Mouse (Mus musculus) hindbrain, embryonic 13.5 days (tissue): ENCODE data around the gene 9530068E07Rik. TPM values are rescaled to one million over a fixed set of nuclear protein-coding genes. Genes with fewer than 3 reads are reported as not detected.

Source experiments
- ATAC-seq: fragments of 200-750 bp; cut with Nextera tagmentation; 2 replicates; pipeline ENCODE4 v1.8.0; 2017; ENCODE audit warnings: moderate TSS enrichment; ENCODE audit not compliant: low FRiP score
- H3K27ac ChIP-seq: fragments of 300-500 bp; sonication (generic); 2 replicates; pipeline ENCODE4 v1.5.1; 2015; ENCODE audit warnings: inconsistent platforms, mild to moderate bottlenecking, moderate library complexity
- H3K27me3 ChIP-seq: fragments of 300-500 bp; sonication (generic); 2 replicates; pipeline ENCODE4 v1.6.1; 2015; ENCODE audit warnings: mild to moderate bottlenecking, inconsistent platforms
- H3K36me3 ChIP-seq: fragments of 300-500 bp; sonication (generic); 2 replicates; pipeline ENCODE4 v1.6.1; 2015; ENCODE audit warnings: mild to moderate bottlenecking, inconsistent platforms
- H3K4me1 ChIP-seq: fragments of 300-500 bp; sonication (generic); replicated peaks from 2 replicates; pipeline ENCODE4 v1.6.1; 2015; ENCODE audit warnings: inconsistent platforms
- H3K4me2 ChIP-seq: fragments of 300-500 bp; sonication (generic); 2 replicates; pipeline ENCODE4 v1.6.1; 2015; ENCODE audit warnings: inconsistent platforms, mild to moderate bottlenecking, moderate library complexity
- H3K4me3 ChIP-seq: fragments of 300-500 bp; sonication (generic); 2 replicates; pipeline ENCODE4 v1.5.1; 2015; ENCODE audit warnings: mild to moderate bottlenecking, inconsistent platforms
- H3K9ac ChIP-seq: fragments of 300-500 bp; sonication (generic); 2 replicates; pipeline ENCODE4 v1.6.1; 2015; ENCODE audit warnings: mild to moderate bottlenecking, inconsistent platforms
- H3K9me3 ChIP-seq: fragments of 300-500 bp; sonication (generic); 2 replicates; pipeline ENCODE4 v1.6.1; 2016; ENCODE audit warnings: inconsistent platforms
- WGBS: fragments of 180-500 bp; shearing (Covaris S2); methylation state at CpG from one replicate; pipeline ENCODE4 v1.1.7; 2015; 5-methylcytosine and 5-hydroxymethylcytosine counted together
- polyA plus RNA-seq: library from polyadenylated mRNA; unstranded; fragments of >200 nt; fragmentation: Nextera tagmentation; extraction: Ambion mirVana; gene quantifications from 2 replicates; pipeline ENCODE4 v1.2.1, GENCODE M21; 2015

9530068E07Rik gene
- polyA plus RNA-seq, 1 experiment from 2014 or later, result 129 TPM

GRCm38 (mm10) chr11:52360471-52361277, 35.6 kb upstream of the 9530068E07Rik start, which contains the start of gene Vdac1:
TSS of gene Vdac1 (plus strand) at chr11:52360860.
- Histone ChIP-seq H3K36me3 (no peaks in the 10 kb centered on the region), H3K4me3 (peak within 1 kb of the TSS; percentile 96), H3K4me2 (peak within 1 kb of the TSS; percentile 98), H3K4me1 (peaks cover 45% of the 10 kb centered on the region), H3K27me3 (no peaks in the 10 kb centered on the region), H3K27ac (peak within 1 kb of the TSS; percentile 96), H3K9me3 (no peaks in the 10 kb centered on the region), H3K9ac (peak within 1 kb of the TSS; percentile 98)
- peak; percentile 95 for ATAC-seq
- WGBS, result under 1% methylated on average over 84 of the region's 84 CpGs

- peak overlapping the region; percentile 98 for H3K9ac ChIP-seq
- peak overlapping the region; percentile 98 for H3K4me2 ChIP-seq
- H3K27ac ChIP-seq, result peak overlapping the region; percentile 96
- peaks cover 45% of the 10 kb centered on the region for H3K4me1 ChIP-seq
- WGBS, result under 1% methylated on average over 47 of the region's 47 CpGs
- ATAC-seq, result peak; percentile 53
- H3K9me3 ChIP-seq, result no peaks in the 10 kb centered on the region
- no peaks in the 10 kb centered on the region for H3K27me3 ChIP-seq
- peak overlapping the region; percentile 96 for H3K4me3 ChIP-seq
- H3K36me3 ChIP-seq, result no peaks in the 10 kb centered on the region
Observed at GRCm38 (mm10) chr11:52361287-52361921, 34.8 kb upstream of the 9530068E07Rik start.

GRCm38 (mm10) chr11:52364376-52364775, 31.9 kb upstream of the 9530068E07Rik start:
- WGBS, result 92% methylated on average over 2 of the region's 2 CpGs

GRCm38 (mm10) chr11:52365143-52365542, 31.1 kb upstream of the 9530068E07Rik start:
- Histone ChIP-seq H3K9me3 (no peaks in the 10 kb centered on the region), H3K4me2 (no peak overlapping the region), H3K4me3 (no peak overlapping the region), H3K27me3 (no peaks in the 10 kb centered on the region), H3K36me3 (no peaks in the 10 kb centered on the region), H3K27ac (no peak overlapping the region), H3K4me1 (peaks cover 52% of the 10 kb centered on the region), H3K9ac (peak overlapping the region; percentile 14; the same call in 1 of the 2 replicates)
- WGBS, result 68% methylated on average over 1 of the region's 1 CpGs
- no peak for ATAC-seq

More at GRCm38 (mm10) chr11:52364376-52364775, 31.9 kb upstream of the 9530068E07Rik start:
- Histone ChIP-seq H3K4me2 (no peak overlapping the region), H3K36me3 (no peaks in the 10 kb centered on the region), H3K4me3 (no peak overlapping the region), H3K27ac (no peak overlapping the region), H3K27me3 (no peaks in the 10 kb centered on the region), H3K4me1 (peaks cover 57% of the 10 kb centered on the region), H3K9ac (no peak overlapping the region), H3K9me3 (no peaks in the 10 kb centered on the region)
- no peak for ATAC-seq

GRCm38 (mm10) chr11:52366358-52366757, 29.9 kb upstream of the 9530068E07Rik start:
- no peak overlapping the region for H3K4me2 ChIP-seq
- no peak overlapping the region for H3K4me3 ChIP-seq
- 93% methylated on average over 5 of the region's 5 CpGs for WGBS
- H3K36me3 ChIP-seq, result no peaks in the 10 kb centered on the region
- H3K9ac ChIP-seq, result no peak overlapping the region
- H3K4me1 ChIP-seq, result peaks cover 60% of the 10 kb centered on the region
- ATAC-seq, result no peak
- no peaks in the 10 kb centered on the region for H3K9me3 ChIP-seq
- H3K27ac ChIP-seq, result no peak overlapping the region
- no peaks in the 10 kb centered on the region for H3K27me3 ChIP-seq

- H3K4me2 ChIP-seq, result no peak overlapping the region
- no peaks in the 10 kb centered on the region for H3K27me3 ChIP-seq
- no peak for ATAC-seq
- no peak overlapping the region for H3K4me3 ChIP-seq
- no peaks in the 10 kb centered on the region for H3K9me3 ChIP-seq
- peaks cover 45% of the 10 kb centered on the region for H3K4me1 ChIP-seq
- no peak overlapping the region for H3K9ac ChIP-seq
- WGBS, result 83% methylated on average over 10 of the region's 10 CpGs
- no peaks in the 10 kb centered on the region for H3K36me3 ChIP-seq
- H3K27ac ChIP-seq, result no peak overlapping the region
Observed at GRCm38 (mm10) chr11:52368176-52368985, 27.8 kb upstream of the 9530068E07Rik start.

GRCm38 (mm10) chr11:52369252-52370134, 26.7 kb upstream of the 9530068E07Rik start:
- no peak overlapping the region for H3K9ac ChIP-seq
- no peak overlapping the region for H3K4me3 ChIP-seq
- 86% methylated on average over 9 of the region's 9 CpGs for WGBS
- no peak overlapping the region for H3K4me2 ChIP-seq
- ATAC-seq, result no peak
- no peaks in the 10 kb centered on the region for H3K9me3 ChIP-seq
- H3K4me1 ChIP-seq, result peaks cover 42% of the 10 kb centered on the region
- no peaks in the 10 kb centered on the region for H3K36me3 ChIP-seq
- peak overlapping the region; percentile 76; the same call in 1 of the 2 replicates for H3K27ac ChIP-seq
- H3K27me3 ChIP-seq, result no peaks in the 10 kb centered on the region

GRCm38 (mm10) chr11:52370135-52370452, 26.1 kb upstream of the 9530068E07Rik start:
- 98% methylated on average over 2 of the region's 2 CpGs for WGBS

GRCm38 (mm10) chr11:52370538-52370937, 25.7 kb upstream of the 9530068E07Rik start:
- Histone ChIP-seq H3K4me3 (no peak overlapping the region), H3K4me1 (peaks cover 34% of the 10 kb centered on the region), H3K27ac (peak overlapping the region; percentile 76), H3K4me2 (no peak overlapping the region), H3K27me3 (no peaks in the 10 kb centered on the region), H3K9ac (no peak overlapping the region), H3K36me3 (peaks cover 8% of the 10 kb centered on the region), H3K9me3 (no peaks in the 10 kb centered on the region)
- peak; percentile 55; the same call in 1 of the 2 replicates for ATAC-seq
- 53% methylated on average over 2 of the region's 2 CpGs for WGBS

More at GRCm38 (mm10) chr11:52370135-52370452, 26.1 kb upstream of the 9530068E07Rik start:
- no peaks in the 10 kb centered on the region for H3K9me3 ChIP-seq
- H3K27me3 ChIP-seq, result no peaks in the 10 kb centered on the region
- H3K4me2 ChIP-seq, result no peak overlapping the region
- H3K27ac ChIP-seq, result peak overlapping the region; percentile 76
- peaks cover 36% of the 10 kb centered on the region for H3K4me1 ChIP-seq
- H3K36me3 ChIP-seq, result peaks cover 4% of the 10 kb centered on the region
- no peak overlapping the region for H3K4me3 ChIP-seq
- no peak overlapping the region for H3K9ac ChIP-seq
- ATAC-seq, result no peak

GRCm38 (mm10) chr11:52373841-52374240, 22.4 kb upstream of the 9530068E07Rik start:
- no peak for ATAC-seq
- Histone ChIP-seq H3K4me2 (no peak overlapping the region), H3K27ac (no peak overlapping the region), H3K36me3 (peaks cover 40% of the 10 kb centered on the region), H3K4me1 (peaks cover 28% of the 10 kb centered on the region), H3K9ac (no peak overlapping the region), H3K9me3 (no peaks in the 10 kb centered on the region), H3K4me3 (no peak overlapping the region), H3K27me3 (no peaks in the 10 kb centered on the region)
- 60% methylated on average over 7 of the region's 7 CpGs for WGBS

- no peak overlapping the region for H3K4me3 ChIP-seq
- H3K4me2 ChIP-seq, result no peak overlapping the region
- no peak overlapping the region for H3K9ac ChIP-seq
- ATAC-seq, result no peak
- 0 out of 2 replicates have a peak overlapping the region, but pooled peaks have one; percentile 6 for H3K27ac ChIP-seq
- H3K9me3 ChIP-seq, result no peaks in the 10 kb centered on the region
- WGBS, result 66% methylated on average over 6 of the region's 6 CpGs
- peaks cover 45% of the 10 kb centered on the region for H3K36me3 ChIP-seq
- H3K27me3 ChIP-seq, result no peaks in the 10 kb centered on the region
- peaks cover 23% of the 10 kb centered on the region for H3K4me1 ChIP-seq
Observed at GRCm38 (mm10) chr11:52374340-52374739, 21.9 kb upstream of the 9530068E07Rik start.
